Mouse (Mus musculus): ENCODE measurements around the gene Sostdc1. TPM values are rescaled to one million over a fixed set of nuclear protein-coding genes. Genes with fewer than 3 reads are reported as not detected.

Sostdc1 gene
- total and polyA plus RNA-seq, 3 experiments: not detected

DNA sequence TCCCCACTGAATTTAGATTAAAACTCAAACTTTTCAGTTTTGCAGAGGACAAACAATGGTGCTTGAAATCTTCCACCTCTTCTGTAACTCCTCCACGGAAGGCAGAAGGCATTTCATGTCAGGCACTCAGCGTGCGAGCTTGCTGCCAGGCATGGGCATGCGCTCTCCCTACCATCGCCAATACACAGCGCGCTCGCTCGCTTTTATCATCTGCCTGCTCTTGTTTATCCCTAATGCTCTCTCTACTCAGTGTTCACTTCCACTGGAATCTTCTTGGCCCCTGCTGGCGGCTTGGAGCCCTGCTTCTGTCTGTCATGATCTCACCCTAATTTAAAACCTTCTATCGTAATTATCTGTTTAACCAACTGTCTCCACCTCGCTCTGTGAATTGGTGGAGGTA, 11.6 kb upstream of the Sostdc1 start:
- Histone ChIP-seq H3K4me1 (ENCODE audit: control insufficient read depth in 1 of 2, insufficient read depth in 2 of 2) (no peaks in the 10 kb centered on the region), H3K4me2 (ENCODE audit: insufficient read depth, low read depth, poor library complexity, severe bottlenecking) (no peak overlapping the region), H3K27ac (ENCODE audit: insufficient read depth, low read depth) (no peak overlapping the region), H3K4me3 (replicated peaks in 1 of 3; ENCODE audit: low read depth in 2 of 3, low read length in 2 of 3, poor library complexity in 1 of 3) (no peak overlapping the region), H3K9me3 (replicated peaks; ENCODE audit: low read length) (no peaks in the 10 kb centered on the region), H3K79me2 (replicated peaks; ENCODE audit: control insufficient read depth, extremely low read depth, insufficient read depth, poor library complexity, severe bottlenecking) (no peaks in the 10 kb centered on the region), H3K9ac (ENCODE audit: insufficient read depth, low read depth) (no peak overlapping the region), H3K27me3 (replicated peaks) (no peaks in the 10 kb centered on the region), H3K36me3 (replicated peaks in 1 of 2; ENCODE audit: control insufficient read depth in 1 of 2, insufficient read depth in 1 of 2, low read length in 1 of 2) (no peaks in the 10 kb centered on the region)
- TF ChIP-seq TCF12 (IDR thresholded peaks at IDR 0.05; ENCODE audit: low read depth, low read length) (no peak), NELFE (IDR thresholded peaks at IDR 0.05; ENCODE audit: low read depth, low read length) (no peak), KAT2A (IDR thresholded peaks at IDR 0.05; ENCODE audit: insufficient replicate concordance, low read length) (no peak), EP300 (IDR thresholded peaks at IDR 0.05; ENCODE audit: low read length) (no peak), ELF1 (IDR thresholded peaks at IDR 0.05; ENCODE audit: low read depth, low read length) (no peak), POLR2A (IDR thresholded peaks at IDR 0.05; ENCODE audit: low read depth, low read length) (no peak), GABPA (IDR thresholded peaks at IDR 0.05; ENCODE audit: insufficient replicate concordance, low read depth, low read length) (no peak), HCFC1 (IDR thresholded peaks at IDR 0.05; ENCODE audit: low read depth, low read length) (no peak), ETS1 (conservative IDR thresholded peaks at IDR 0.05; ENCODE audit: low read depth, low read length) (no peak), JUN (IDR thresholded peaks at IDR 0.05; ENCODE audit: insufficient read depth, low read depth, low read length) (no peak), RCOR1 (conservative IDR thresholded peaks at IDR 0.05; ENCODE audit: low read depth, low read length) (no peak)
- dilution Hi-C loops (cut with MboI; ENCODE audit: extremely low pct_ligation_motif_present, extremely low pct_unique_long_range_greater_than_20kb, low sequenced_read_pairs) (no loop called here), in situ Hi-C loops (cut with MboI; ENCODE audit: low pct_ligation_motif_present, low pct_unique_long_range_greater_than_20kb, low sequenced_read_pairs) (no loop called here)
- DNase-seq (ENCODE audit: extremely low read depth): no peak

DNA sequence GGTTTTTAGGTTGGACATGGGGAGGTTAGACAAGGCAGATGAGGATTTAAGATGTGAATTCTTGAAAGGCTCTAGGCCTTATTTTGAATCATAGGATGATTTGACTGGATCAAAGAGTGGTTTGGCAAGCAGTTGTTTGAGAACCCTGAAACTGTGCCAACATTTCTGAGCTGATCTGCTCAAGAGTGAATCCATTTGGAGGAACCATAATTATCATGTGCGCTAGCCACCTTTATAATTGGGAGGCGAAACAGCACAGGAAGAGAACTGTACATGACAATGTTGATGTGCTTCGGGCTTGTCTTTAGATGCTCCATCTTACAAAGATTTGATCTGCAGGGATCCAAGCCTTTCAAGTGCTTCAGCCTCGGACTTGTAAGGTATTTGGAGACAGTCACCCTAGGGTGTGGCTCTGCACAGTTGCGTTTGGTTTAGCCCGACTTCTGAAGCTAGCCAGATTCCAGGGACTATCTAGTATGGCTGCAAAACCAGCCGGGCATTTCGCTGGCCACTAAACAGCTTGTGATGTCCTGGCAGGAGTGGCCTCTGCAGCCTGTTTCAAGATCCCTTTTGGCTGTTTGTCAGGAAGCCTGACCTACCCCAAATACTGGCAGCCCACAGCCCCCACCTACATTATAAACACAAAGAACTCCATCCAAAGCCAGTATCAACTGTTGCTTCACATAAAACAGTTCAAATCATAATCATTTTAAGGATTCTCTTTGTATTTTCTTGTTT, 10.9 kb upstream of the Sostdc1 start:
- TF ChIP-seq MAZ (IDR thresholded peaks at IDR 0.05; ENCODE audit: low read depth, low read length): no peak
- no peak for TF ChIP-seq USF2 (conservative IDR thresholded peaks at IDR 0.05; ENCODE audit: low read depth, low read length)
- no peak for TF ChIP-seq MAFK (IDR thresholded peaks at IDR 0.05; ENCODE audit: insufficient replicate concordance, low read length)
- TF ChIP-seq ELF1 (IDR thresholded peaks at IDR 0.05; ENCODE audit: low read depth, low read length): no peak
- no peak for TF ChIP-seq EP300 (IDR thresholded peaks at IDR 0.05; ENCODE audit: low read length)
- TF ChIP-seq CTCF (conservative IDR thresholded peaks at IDR 0.05 in 1 of 2, IDR thresholded peaks at IDR 0.05 in 1 of 2; ENCODE audit: low read depth in 2 of 2, low read length in 2 of 2): no peak
- no peak for TF ChIP-seq RAD21 (IDR thresholded peaks at IDR 0.05; ENCODE audit: low read depth, low read length)
- TF ChIP-seq JUN (IDR thresholded peaks at IDR 0.05; ENCODE audit: insufficient read depth, low read depth, low read length): no peak
- no peak for TF ChIP-seq POLR2A (IDR thresholded peaks at IDR 0.05; ENCODE audit: low read depth, low read length)
- TF ChIP-seq ZC3H11A (IDR thresholded peaks at IDR 0.05; ENCODE audit: low read depth, low read length): no peak
- TF ChIP-seq ETS1 (conservative IDR thresholded peaks at IDR 0.05; ENCODE audit: low read depth, low read length): no peak
- TF ChIP-seq BHLHE40 (IDR thresholded peaks at IDR 0.05; ENCODE audit: low read depth, low read length): no peak
- TF ChIP-seq MXI1 (IDR thresholded peaks at IDR 0.05; ENCODE audit: low read depth, low read length): no peak
- no peak for TF ChIP-seq GABPA (IDR thresholded peaks at IDR 0.05; ENCODE audit: insufficient replicate concordance, low read depth, low read length)
- TF ChIP-seq CHD2 (IDR thresholded peaks at IDR 0.05; ENCODE audit: low read length): no peak
- TF ChIP-seq TBP (conservative IDR thresholded peaks at IDR 0.05; ENCODE audit: low read depth, low read length): no peak
- Histone ChIP-seq H3K4me1 (ENCODE audit: control insufficient read depth in 1 of 2, insufficient read depth in 2 of 2) (peaks cover 0 to 4% of the 10 kb centered on the region in 2 experiments; a peak in 2 of 4 replicates), H3K79me2 (replicated peaks; ENCODE audit: control insufficient read depth, extremely low read depth, insufficient read depth, poor library complexity, severe bottlenecking) (no peaks in the 10 kb centered on the region), H3K27me3 (replicated peaks) (no peaks in the 10 kb centered on the region), H3K9ac (ENCODE audit: insufficient read depth, low read depth) (no peak overlapping the region), H3K4me3 (replicated peaks in 1 of 3; ENCODE audit: low read depth in 2 of 3, low read length in 2 of 3, poor library complexity in 1 of 3) (no peak overlapping the region), H3K4me2 (ENCODE audit: insufficient read depth, low read depth, poor library complexity, severe bottlenecking) (no peak overlapping the region), H3K9me3 (replicated peaks; ENCODE audit: low read length) (no peaks in the 10 kb centered on the region), H3K36me3 (replicated peaks in 1 of 2; ENCODE audit: control insufficient read depth in 1 of 2, insufficient read depth in 1 of 2, low read length in 1 of 2) (no peaks in the 10 kb centered on the region), H3K27ac (ENCODE audit: insufficient read depth, low read depth) (no peak overlapping the region)
- no peak for DNase-seq (ENCODE audit: extremely low read depth)
- in situ Hi-C loops (cut with MboI; ENCODE audit: low pct_ligation_motif_present, low pct_unique_long_range_greater_than_20kb, low sequenced_read_pairs) (no loop called here), dilution Hi-C loops (cut with MboI; ENCODE audit: extremely low pct_ligation_motif_present, extremely low pct_unique_long_range_greater_than_20kb, low sequenced_read_pairs) (no loop called here)
